Mouse (Mus musculus) adrenal gland, adult (tissue): ENCODE measurements around the gene Olfr544.

Experiments
- DNase-seq, 2 experiments: peaks; one replicate each; pipeline ENCODE4 v3.0.0; 2022 to 2023; ENCODE audit warnings: low spot score in 1 of 2; ENCODE audit not compliant: inconsistent age in 2 of 2

Olfr544 gene

DNA sequence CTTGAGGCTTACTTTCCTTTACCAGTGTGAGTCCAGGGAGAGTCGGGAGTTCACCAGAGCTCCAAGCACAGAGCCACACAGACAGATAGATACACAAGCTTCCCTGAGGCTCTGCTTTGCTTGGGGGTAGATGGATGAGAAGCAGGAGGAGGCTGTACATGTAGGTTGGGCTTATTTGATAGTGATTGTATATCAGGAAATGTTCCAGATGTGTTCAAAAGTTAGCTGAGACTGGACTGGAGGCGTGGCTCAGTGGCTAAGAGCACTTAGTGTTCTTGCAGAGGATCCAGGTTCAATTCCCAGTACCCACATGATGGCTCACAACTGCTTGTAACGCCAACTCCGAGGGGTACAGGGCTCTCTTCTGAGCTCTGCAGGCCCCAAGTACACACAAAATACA is 9.7 kb downstream of the Olfr544 start:
- no peak for DNase-seq

DNA sequence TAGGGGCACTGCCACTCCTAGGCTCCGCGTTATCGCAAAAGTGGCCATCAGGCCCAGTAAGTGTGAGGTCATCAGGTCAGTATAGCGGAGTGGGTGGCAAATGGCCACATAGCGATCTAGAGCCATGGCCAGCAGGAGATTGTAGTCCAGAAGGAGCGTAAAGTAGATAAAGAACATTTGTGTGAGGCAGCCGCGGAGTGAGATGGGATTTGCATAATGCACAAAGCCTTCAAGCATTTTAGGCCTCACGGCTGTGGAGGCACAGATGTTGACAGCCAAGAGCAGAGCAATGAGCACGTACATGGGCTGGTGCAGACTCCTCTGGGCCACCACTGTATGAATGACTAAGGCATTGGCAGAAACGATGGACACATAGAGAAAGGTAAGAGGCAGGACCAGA is 10.7 kb downstream of the Olfr544 start:
- DNase-seq: no peak

DNA sequence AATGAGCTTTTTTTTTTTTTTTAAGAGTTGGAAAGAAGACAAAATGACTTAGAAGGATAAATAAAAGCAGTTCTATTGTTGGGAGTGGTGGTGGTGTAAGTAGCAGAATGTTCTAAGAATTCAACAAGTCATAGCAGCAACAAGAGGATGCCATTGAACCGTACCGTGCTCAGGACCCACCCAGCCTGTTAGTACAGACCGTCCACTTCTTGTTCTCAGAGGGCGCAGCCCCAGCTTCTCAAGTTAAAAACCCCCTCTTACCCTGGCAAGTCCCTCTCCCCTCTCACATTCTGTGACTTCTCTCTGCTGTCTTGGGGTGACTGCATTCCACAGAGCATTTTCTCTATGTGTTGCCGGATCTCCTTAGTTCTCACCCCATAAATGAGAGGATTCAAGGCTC is 11.5 kb downstream of the Olfr544 start:
- DNase-seq: no peak

- DNase-seq: no peak
Observed at GRCm38 (mm10) chr7:102472675-102473074, 15.4 kb downstream of the Olfr544 start.

- peak in 1 of 2 experiments; percentile 64 for DNase-seq
Observed at GRCm38 (mm10) chr7:102467566-102467965, 20.5 kb downstream of the Olfr544 start.

GRCm38 (mm10) chr7:102458618-102459380 is 29.3 kb downstream of the Olfr544 start:
- DNase-seq: no peak

GRCm38 (mm10) chr7:102446438-102446837 is 41.7 kb downstream of the Olfr544 start:
- DNase-seq: peak; percentile 48 to 54

DNA sequence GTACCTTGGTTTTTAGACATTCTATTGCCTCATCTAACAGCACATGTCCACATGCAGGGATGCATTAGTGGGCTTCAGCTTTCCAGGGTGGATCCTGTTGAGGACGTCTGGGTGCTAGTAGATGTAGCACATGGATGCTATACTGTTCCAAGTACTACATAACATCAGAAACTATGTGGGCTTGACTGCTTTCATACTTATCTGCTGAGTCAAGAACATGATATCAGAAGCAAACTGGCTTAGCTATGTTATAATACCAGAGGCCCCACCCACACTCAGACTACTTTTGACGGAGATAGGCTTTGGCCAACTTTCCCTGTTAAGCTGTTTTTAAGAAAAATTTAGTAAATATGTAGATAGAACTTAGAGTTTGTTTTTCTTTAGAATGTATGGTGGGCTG is 43.8 kb downstream of the Olfr544 start:
- no peak for DNase-seq

- DNase-seq: no peak
Observed at GRCm38 (mm10) chr7:102442432-102442831, 45.7 kb downstream of the Olfr544 start.

- peak; percentile 96 to 98 for DNase-seq
Observed at GRCm38 (mm10) chr7:102441657-102442391, 46.3 kb downstream of the Olfr544 start, which contains the start of gene Rrm1. Gene Rrm1, plus strand, starts transcription at chr7:102441695.

- DNase-seq: peak in 1 of 2 experiments; percentile 28
Observed at GRCm38 (mm10) chr7:102440822-102441656, 47.1 kb downstream of the Olfr544 start.

GRCm38 (mm10) chr7:102434344-102434743 is 53.8 kb downstream of the Olfr544 start:
- no peak for DNase-seq
